Mouse (Mus musculus): ENCODE results near the gene Olfr711. TPM values are rescaled to one million over a fixed set of nuclear protein-coding genes. Genes with fewer than 3 reads are reported as not detected.
"Not testable (repeated sequence)": the region's sequence is repeated elsewhere in the genome, so short reads cannot be mapped to it uniquely, and the experiment has no call there.

Gene Olfr711
- total RNA-seq (2021): not detected
- long read RNA-seq, experiment 1: 0 reads
- long read RNA-seq, experiment 2: 0 reads

- no peak for DNase-seq (ENCODE audit: low spot score in 2 of 2)
Observed at GRCm38 (mm10) chr7:106975353-106975752, at the start of gene Olfr711. Olfr711 (minus strand) TSS chr7:106975453.

- no peak for DNase-seq (ENCODE audit: low spot score in 2 of 2)
Observed at GRCm38 (mm10) chr7:107005972-107006371, 30.7 kb upstream of the Olfr711 start, which contains the start of gene Olfr2. Olfr2 (minus strand) TSS chr7:107006072.

- DNase-seq (ENCODE audit: low spot score in 2 of 2): no peak
Observed at GRCm38 (mm10) chr7:107004169-107004568, 28.9 kb upstream of the Olfr711 start.

GRCm38 (mm10) chr7:107000798-107001197 is 25.5 kb upstream of the Olfr711 start:
- no peak for DNase-seq (ENCODE audit: low spot score in 2 of 2)

GRCm38 (mm10) chr7:106985236-106985635 is 10.0 kb upstream of the Olfr711 start:
- no peak for DNase-seq (ENCODE audit: low spot score in 2 of 2)

GRCm38 (mm10) chr7:106967503-106967902 is 7.8 kb downstream of the Olfr711 start:
- DNase-seq (ENCODE audit: low spot score in 2 of 2): not testable (repeated sequence)

- DNase-seq (ENCODE audit: low spot score in 2 of 2): no peak
Observed at GRCm38 (mm10) chr7:106963837-106964236, 11.4 kb downstream of the Olfr711 start, which contains the start of gene Olfr6. Olfr6 (minus strand) TSS chr7:106963937.

- DNase-seq (ENCODE audit: low spot score in 2 of 2): no peak
Observed at GRCm38 (mm10) chr7:106948212-106948611, 27.0 kb downstream of the Olfr711 start, which contains the start of gene Olfr710. Olfr710 (minus strand) TSS chr7:106948312.

- DNase-seq (ENCODE audit: low spot score in 2 of 2): no peak
Observed at GRCm38 (mm10) chr7:106932119-106932518, 43.1 kb downstream of the Olfr711 start, which contains the start of gene Olfr709-ps1. Olfr709-ps1 (minus strand) TSS chr7:106932219.

GRCm38 (mm10) chr7:106920961-106921360 is 54.3 kb downstream of the Olfr711 start:
- DNase-seq (ENCODE audit: low spot score in 2 of 2): not testable (repeated sequence)

Other genes starting within 250 kb of the Olfr711 start
- gene Olfr697, start 233.0 kb downstream of the Olfr711 start, total RNA-seq (2021): not detected
- not detected for gene Olfr698, start 220.1 kb downstream of the Olfr711 start, total RNA-seq (2021)
- gene Olfr699, start 182.3 kb downstream of the Olfr711 start, total RNA-seq (2021): not detected
- not detected for gene Olfr700, start 166.6 kb downstream of the Olfr711 start, total RNA-seq (2021)
- gene Olfr701, start 161.3 kb downstream of the Olfr711 start, total RNA-seq (2021): not detected
- gene Olfr702, start 141.6 kb downstream of the Olfr711 start, total RNA-seq (2021): not detected
- not detected for gene Olfr703, start 132.1 kb downstream of the Olfr711 start, total RNA-seq (2021)
- gene Olfr704, start 112.3 kb downstream of the Olfr711 start, total RNA-seq (2021): not detected
- gene Olfr705, start 98.6 kb downstream of the Olfr711 start, total RNA-seq (2021): not detected
- not detected for gene Olfr706, start 87.3 kb downstream of the Olfr711 start, total RNA-seq (2021)
- gene Olfr707, start 74.2 kb downstream of the Olfr711 start, total RNA-seq (2021): not detected
- gene Olfr1532-ps1, start 67.5 kb downstream of the Olfr711 start, total RNA-seq (2021): not detected
- under 1 TPM in 1 of 2 experiments, not detected in 1; 0.07 TPM for gene Olfr709-ps1, start 43.2 kb downstream of the Olfr711 start, total RNA-seq (2021)
- not detected for gene Olfr710, start 27.1 kb downstream of the Olfr711 start, total RNA-seq (2021)
- not detected for gene Olfr6, start 11.5 kb downstream of the Olfr711 start, total RNA-seq (2021)
- gene Olfr2, start 30.6 kb upstream of the Olfr711 start, total RNA-seq (2021): not detected
- gene Olfr713, start 55.7 kb upstream of the Olfr711 start, total RNA-seq (2021): not detected
- not detected for gene Olfr714, start 95.5 kb upstream of the Olfr711 start, total RNA-seq (2021)
- gene Olfr17, start 117.8 kb upstream of the Olfr711 start, total RNA-seq (2021): not detected
- not detected for gene Olfr715b, start 134.9 kb upstream of the Olfr711 start, total RNA-seq (2021)
- gene Olfr715, start 155.6 kb upstream of the Olfr711 start, total RNA-seq (2021): not detected
- gene Olfr716, start 162.9 kb upstream of the Olfr711 start, total RNA-seq (2021): not detected
- not detected for gene Nlrp14, start 191.5 kb upstream of the Olfr711 start, total RNA-seq (2021)
- gene Rbmxl2, start 234.0 kb upstream of the Olfr711 start, total RNA-seq (2021): not detected